Mouse (Mus musculus): Measurements from ENCODE around the gene Kpnb1. TPM values are rescaled to one million over a fixed set of nuclear protein-coding genes. Genes with fewer than 3 reads are reported as not detected.

Gene Kpnb1
- polyA plus RNA-seq, 1 experiment from 2014 or later, result 114 TPM

DNA sequence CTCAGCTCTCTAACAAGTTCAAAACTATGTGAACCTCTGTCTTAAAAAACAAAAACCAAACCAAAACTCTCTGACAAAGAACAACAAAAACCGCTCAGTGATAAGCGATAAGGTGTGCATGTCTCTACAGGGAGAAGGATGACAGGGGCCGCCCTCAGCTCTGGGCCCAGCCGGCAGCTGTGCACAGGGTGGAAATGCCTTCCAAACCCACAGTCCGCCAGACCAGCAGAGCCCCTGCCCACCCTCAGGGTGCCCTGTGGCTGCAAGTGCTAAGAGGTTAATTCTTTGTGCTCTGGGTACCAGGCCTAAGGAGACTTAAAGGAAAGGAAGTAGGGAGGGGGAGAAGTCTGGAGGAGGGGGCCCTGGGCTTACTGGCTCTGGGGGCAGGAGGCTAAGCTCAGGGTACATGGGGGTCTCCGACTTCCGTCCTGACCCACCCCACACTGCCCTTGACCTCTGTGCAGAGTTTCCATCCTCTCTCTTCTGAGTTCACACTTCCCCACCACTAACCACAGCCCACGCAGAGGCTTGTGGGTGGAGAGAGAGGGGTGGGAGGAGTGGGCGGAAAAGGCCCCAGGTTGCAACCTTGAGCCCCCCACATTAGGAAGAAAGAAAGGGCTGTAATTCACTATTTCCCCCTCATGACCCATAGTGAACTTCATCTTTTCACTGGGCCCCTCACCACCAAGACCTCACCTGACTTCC lies 44.3 kb downstream of the Kpnb1 start:
- H3K27ac ChIP-seq (ENCODE audit: low read depth, low read length), result no peak overlapping the region
- no peak overlapping the region for H3K4me2 ChIP-seq (ENCODE audit: low read depth, low read length, severe bottlenecking)
- H3K9ac ChIP-seq (ENCODE audit: low read length), result no peak overlapping the region
- no peak overlapping the region for H3K4me3 ChIP-seq (ENCODE audit: low read depth, low read length)
- H3K4me1 ChIP-seq (replicated peaks; ENCODE audit: control insufficient read depth, insufficient read depth, low read length), result peaks cover 12% of the 10 kb centered on the region
- no peak for ATAC-seq (replicated peaks; ENCODE audit: low FRiP score)
- peaks cover 9% of the 10 kb centered on the region; the same call in 1 of the 2 replicates for H3K27me3 ChIP-seq (ENCODE audit: control insufficient read depth, insufficient read depth, low read length)
- H3K36me3 ChIP-seq (ENCODE audit: control insufficient read depth, insufficient read depth, low read length), result no peaks in the 10 kb centered on the region
- 78% methylated on average over 9 of the region's 9 CpGs for WGBS
- no peaks in the 10 kb centered on the region for H3K9me3 ChIP-seq (ENCODE audit: control insufficient read depth, low read length)
- no peak for DNase-seq (ENCODE audit: low spot score)

DNA sequence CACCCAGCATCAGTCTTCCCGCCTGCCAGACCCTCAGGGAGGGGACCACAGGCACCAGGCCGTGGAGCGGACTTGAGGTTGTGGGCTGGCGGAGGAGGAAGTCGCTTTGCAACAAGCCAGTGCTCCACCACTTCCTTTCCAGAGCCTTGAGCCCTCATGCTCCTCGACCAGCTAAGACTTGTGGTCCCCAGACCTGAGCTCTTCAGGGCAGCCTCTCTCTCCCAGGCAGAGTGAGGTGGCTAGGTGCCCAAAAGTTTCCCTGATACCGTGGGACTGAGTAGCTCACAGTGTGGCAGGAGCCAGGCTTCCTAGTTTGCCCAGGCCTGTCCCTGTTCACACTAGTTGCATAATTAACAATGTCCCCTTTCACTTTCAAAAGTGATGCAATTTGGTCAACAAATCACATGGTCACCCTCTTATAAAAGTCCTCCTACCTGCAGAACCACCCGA lies 45.5 kb downstream of the Kpnb1 start:
- Histone ChIP-seq H3K9me3 (ENCODE audit: control insufficient read depth, low read length) (no peaks in the 10 kb centered on the region), H3K9ac (ENCODE audit: low read length) (no peak overlapping the region), H3K27ac (ENCODE audit: low read depth, low read length) (no peak overlapping the region), H3K27me3 (ENCODE audit: control insufficient read depth, insufficient read depth, low read length) (peaks cover 13% of the 10 kb centered on the region; the same call in 1 of the 2 replicates), H3K4me1 (replicated peaks; ENCODE audit: control insufficient read depth, insufficient read depth, low read length) (peaks cover 19% of the 10 kb centered on the region), H3K4me3 (ENCODE audit: low read depth, low read length) (no peak overlapping the region), H3K36me3 (ENCODE audit: control insufficient read depth, insufficient read depth, low read length) (no peaks in the 10 kb centered on the region; the same call in 1 of the 2 replicates), H3K4me2 (ENCODE audit: low read depth, low read length, severe bottlenecking) (no peak overlapping the region)
- WGBS, result 72% methylated on average over 8 of the region's 8 CpGs
- ATAC-seq (replicated peaks; ENCODE audit: low FRiP score) (no peak), DNase-seq (ENCODE audit: low spot score) (no peak)

DNA sequence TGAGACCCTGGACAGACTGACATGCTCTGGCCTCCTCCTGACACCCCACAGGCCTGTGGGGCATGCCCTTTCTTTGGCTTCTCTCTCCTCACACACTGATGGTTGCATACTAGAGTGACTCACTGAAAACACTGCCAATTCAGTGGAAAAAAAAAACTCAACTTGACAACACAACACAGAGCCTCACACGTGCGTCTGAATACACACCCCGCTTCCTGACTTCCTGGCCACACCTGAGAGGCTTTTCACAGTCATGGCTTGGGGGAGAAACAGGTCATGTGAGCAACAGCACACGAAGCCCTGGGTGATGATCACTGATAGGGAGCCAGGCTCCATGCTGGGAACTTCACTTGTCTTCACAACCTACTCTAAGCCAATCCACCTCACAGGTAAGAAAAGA lies 46.9 kb downstream of the Kpnb1 start:
- Histone ChIP-seq H3K9me3 (ENCODE audit: control insufficient read depth, low read length) (no peaks in the 10 kb centered on the region), H3K4me3 (ENCODE audit: low read depth, low read length) (no peak overlapping the region), H3K9ac (ENCODE audit: low read length) (no peak overlapping the region), H3K36me3 (ENCODE audit: control insufficient read depth, insufficient read depth, low read length) (no peaks in the 10 kb centered on the region; the same call in 1 of the 2 replicates), H3K4me2 (ENCODE audit: low read depth, low read length, severe bottlenecking) (no peak overlapping the region), H3K27me3 (ENCODE audit: control insufficient read depth, insufficient read depth, low read length) (peaks cover 13% of the 10 kb centered on the region; the same call in 1 of the 2 replicates), H3K27ac (ENCODE audit: low read depth, low read length) (no peak overlapping the region), H3K4me1 (replicated peaks; ENCODE audit: control insufficient read depth, insufficient read depth, low read length) (peaks cover 19% of the 10 kb centered on the region)
- no peak for ATAC-seq (replicated peaks; ENCODE audit: low FRiP score)
- 84% methylated on average over 4 of the region's 4 CpGs for WGBS
- DNase-seq (ENCODE audit: low spot score), result no peak

DNA sequence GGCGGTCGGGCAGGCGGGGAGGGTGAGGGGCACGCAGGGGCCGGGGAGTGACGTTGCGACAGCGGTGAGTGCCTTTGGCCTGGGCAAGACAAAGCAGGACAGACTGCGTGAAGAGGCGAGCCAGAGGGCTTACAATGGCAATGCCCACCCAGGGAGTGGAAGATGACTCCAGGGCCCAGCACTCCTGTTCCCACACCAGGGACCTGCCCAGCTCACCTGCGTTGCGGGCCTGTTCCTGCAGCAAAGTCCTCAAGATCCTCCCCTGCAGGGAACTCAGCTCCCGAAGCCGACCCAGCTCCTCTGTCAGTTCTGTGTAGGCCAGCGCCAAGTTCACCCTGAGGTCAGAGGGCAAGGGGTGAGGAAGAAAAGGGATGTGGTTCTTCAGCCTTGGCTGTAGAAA lies 48.4 kb downstream of the Kpnb1 start:
- Histone ChIP-seq H3K27ac (ENCODE audit: low read depth, low read length) (no peak overlapping the region), H3K4me1 (replicated peaks; ENCODE audit: control insufficient read depth, insufficient read depth, low read length) (peaks cover 19% of the 10 kb centered on the region), H3K36me3 (ENCODE audit: control insufficient read depth, insufficient read depth, low read length) (no peaks in the 10 kb centered on the region; the same call in 1 of the 2 replicates), H3K4me3 (ENCODE audit: low read depth, low read length) (peak overlapping the region; percentile 33), H3K9ac (ENCODE audit: low read length) (peak overlapping the region; percentile 48), H3K4me2 (ENCODE audit: low read depth, low read length, severe bottlenecking) (peak overlapping the region; percentile 78), H3K9me3 (ENCODE audit: control insufficient read depth, low read length) (no peaks in the 10 kb centered on the region), H3K27me3 (ENCODE audit: control insufficient read depth, insufficient read depth, low read length) (peaks cover 13% of the 10 kb centered on the region; the same call in 1 of the 2 replicates)
- DNase-seq (ENCODE audit: low spot score) (no peak), ATAC-seq (replicated peaks; ENCODE audit: low FRiP score) (peak; percentile 30; the same call in 1 of the 2 replicates)
- WGBS, result 5% methylated on average over 14 of the region's 15 CpGs

DNA sequence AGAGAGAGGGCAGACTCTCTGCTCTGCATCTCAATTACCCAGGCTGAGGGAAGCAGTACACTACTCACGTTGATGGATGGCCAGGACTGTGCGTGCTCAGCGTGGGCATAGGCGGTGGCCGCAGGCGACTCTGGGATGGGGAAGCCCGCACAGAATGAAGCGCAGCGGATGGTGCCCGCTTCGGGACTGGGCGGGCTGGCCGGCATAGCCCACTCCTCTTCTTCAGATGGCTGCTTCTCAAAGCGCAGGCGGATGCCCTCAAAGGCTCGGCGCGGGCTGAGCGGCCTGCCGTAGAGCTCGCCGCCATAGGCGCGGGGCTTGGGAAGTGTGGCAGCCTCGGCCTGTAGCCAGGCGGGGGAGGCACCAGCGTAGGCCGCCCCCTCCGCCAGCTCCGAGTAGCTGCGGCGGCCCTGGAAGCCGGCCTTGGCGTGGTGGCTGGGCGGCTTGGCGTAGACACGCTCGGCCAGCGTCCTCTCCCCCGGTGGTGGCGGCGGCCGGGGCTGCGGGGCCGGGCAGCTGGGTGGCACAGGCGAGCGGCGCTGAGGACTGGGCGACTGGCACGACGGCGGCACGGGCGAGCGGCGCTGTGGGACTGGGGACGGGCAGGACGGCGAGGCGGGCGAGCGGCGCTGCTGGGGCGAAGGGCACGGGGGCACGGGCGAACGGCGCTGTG lies 49.0 kb downstream of the Kpnb1 start:
- 8% methylated on average over 64 of the region's 69 CpGs for WGBS
- Histone ChIP-seq H3K4me3 (ENCODE audit: low read depth, low read length) (peak overlapping the region; percentile 33), H3K27ac (ENCODE audit: low read depth, low read length) (no peak overlapping the region), H3K9me3 (ENCODE audit: control insufficient read depth, low read length) (no peaks in the 10 kb centered on the region), H3K9ac (ENCODE audit: low read length) (peak overlapping the region; percentile 48), H3K4me2 (ENCODE audit: low read depth, low read length, severe bottlenecking) (peak overlapping the region; percentile 78), H3K27me3 (ENCODE audit: control insufficient read depth, insufficient read depth, low read length) (peaks cover 13% of the 10 kb centered on the region; the same call in 1 of the 2 replicates), H3K36me3 (ENCODE audit: control insufficient read depth, insufficient read depth, low read length) (no peaks in the 10 kb centered on the region; the same call in 1 of the 2 replicates), H3K4me1 (replicated peaks; ENCODE audit: control insufficient read depth, insufficient read depth, low read length) (peaks cover 19% of the 10 kb centered on the region)
- ATAC-seq (replicated peaks; ENCODE audit: low FRiP score) (peak; percentile 49; the same call in 1 of the 2 replicates), DNase-seq (ENCODE audit: low spot score) (peak; percentile 73)

DNA sequence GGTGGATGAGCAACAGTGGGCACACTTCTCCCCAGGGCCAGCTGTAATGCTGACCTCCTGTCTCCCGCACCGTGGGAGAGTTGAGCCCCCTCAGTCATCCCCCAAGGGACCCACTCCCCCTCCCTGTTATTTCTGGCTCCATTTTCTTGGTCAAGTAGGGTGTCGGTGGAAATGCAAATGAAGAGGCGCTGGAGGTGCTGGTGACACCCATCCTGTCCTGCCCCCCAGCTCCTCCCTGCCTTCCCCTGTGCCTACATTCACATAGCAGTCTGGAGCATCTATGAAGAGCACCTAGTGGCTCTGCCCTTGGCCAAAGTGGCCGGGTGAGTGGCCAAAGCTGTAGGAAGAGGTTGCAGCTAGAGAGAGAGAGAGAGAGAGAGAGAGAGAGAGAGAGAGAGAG lies 54.4 kb downstream of the Kpnb1 start:
- H3K27ac ChIP-seq (ENCODE audit: low read depth, low read length), result no peak overlapping the region
- no peak overlapping the region for H3K4me3 ChIP-seq (ENCODE audit: low read depth, low read length)
- 71% methylated on average over 5 of the region's 5 CpGs for WGBS
- H3K36me3 ChIP-seq (ENCODE audit: control insufficient read depth, insufficient read depth, low read length), result no peaks in the 10 kb centered on the region; the same call in 1 of the 2 replicates
- no peaks in the 10 kb centered on the region for H3K9me3 ChIP-seq (ENCODE audit: control insufficient read depth, low read length)
- H3K27me3 ChIP-seq (ENCODE audit: control insufficient read depth, insufficient read depth, low read length), result peaks cover 7% of the 10 kb centered on the region
- DNase-seq (ENCODE audit: low spot score) (no peak), ATAC-seq (replicated peaks; ENCODE audit: low FRiP score) (no peak)
- H3K9ac ChIP-seq (ENCODE audit: low read length), result no peak overlapping the region
- no peak overlapping the region for H3K4me2 ChIP-seq (ENCODE audit: low read depth, low read length, severe bottlenecking)
- peaks cover 6% of the 10 kb centered on the region for H3K4me1 ChIP-seq (replicated peaks; ENCODE audit: control insufficient read depth, insufficient read depth, low read length)

DNA sequence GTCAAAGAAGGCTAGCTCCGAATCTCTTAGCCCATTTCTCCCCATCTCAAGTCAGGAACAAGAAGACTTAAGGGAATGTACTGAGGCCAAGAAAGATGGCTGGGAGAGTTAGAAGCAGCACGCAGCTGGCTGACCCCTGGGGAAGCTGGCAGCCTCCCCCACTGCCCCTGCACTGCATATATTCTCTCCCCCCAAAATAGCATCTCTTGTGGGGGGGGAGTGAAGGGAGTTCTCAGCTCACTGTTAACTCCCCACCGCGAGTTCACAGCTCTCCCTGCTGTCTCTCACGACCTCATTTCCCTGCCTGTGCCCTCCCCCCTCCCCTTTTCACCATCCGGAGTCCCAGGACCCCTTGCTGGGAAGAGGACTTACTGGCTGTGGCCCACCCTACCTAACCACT lies 55.5 kb downstream of the Kpnb1 start:
- DNase-seq (ENCODE audit: low spot score), result no peak
- Histone ChIP-seq H3K27ac (ENCODE audit: low read depth, low read length) (no peak overlapping the region), H3K36me3 (ENCODE audit: control insufficient read depth, insufficient read depth, low read length) (no peaks in the 10 kb centered on the region), H3K4me2 (ENCODE audit: low read depth, low read length, severe bottlenecking) (no peak overlapping the region), H3K4me1 (replicated peaks; ENCODE audit: control insufficient read depth, insufficient read depth, low read length) (no peaks in the 10 kb centered on the region), H3K27me3 (ENCODE audit: control insufficient read depth, insufficient read depth, low read length) (peaks cover 4% of the 10 kb centered on the region), H3K9me3 (ENCODE audit: control insufficient read depth, low read length) (no peaks in the 10 kb centered on the region), H3K9ac (ENCODE audit: low read length) (no peak overlapping the region), H3K4me3 (ENCODE audit: low read depth, low read length) (no peak overlapping the region)
- no peak for ATAC-seq (replicated peaks; ENCODE audit: low FRiP score)
- WGBS, result 21% methylated on average over 6 of the region's 6 CpGs

DNA sequence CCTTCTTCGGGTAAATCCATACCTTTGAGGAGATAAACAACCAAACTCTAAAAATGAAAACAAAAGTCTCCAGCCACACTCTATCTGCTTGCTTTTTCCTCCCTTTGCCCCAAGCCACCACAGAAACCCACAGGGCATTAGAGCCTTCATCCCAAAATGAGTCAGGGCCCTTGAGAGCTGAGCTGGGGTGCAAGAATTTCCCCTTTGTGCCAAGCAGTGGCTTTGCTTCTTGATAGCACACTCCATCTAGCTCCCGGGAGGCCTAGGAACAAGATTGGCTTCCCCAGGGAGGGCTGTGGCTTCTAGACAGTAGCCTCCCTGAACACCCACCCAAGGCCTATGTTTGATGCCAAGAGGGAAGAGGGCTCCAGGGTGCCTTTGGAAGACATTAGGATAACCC lies 56.0 kb downstream of the Kpnb1 start:
- Histone ChIP-seq H3K4me1 (replicated peaks; ENCODE audit: control insufficient read depth, insufficient read depth, low read length) (0 out of 2 replicates have a peak, but pooled peaks cover 2% of the 10 kb centered on the region), H3K9me3 (ENCODE audit: control insufficient read depth, low read length) (no peaks in the 10 kb centered on the region), H3K27ac (ENCODE audit: low read depth, low read length) (no peak overlapping the region), H3K4me2 (ENCODE audit: low read depth, low read length, severe bottlenecking) (no peak overlapping the region), H3K4me3 (ENCODE audit: low read depth, low read length) (no peak overlapping the region), H3K27me3 (ENCODE audit: control insufficient read depth, insufficient read depth, low read length) (peaks cover 4% of the 10 kb centered on the region), H3K36me3 (ENCODE audit: control insufficient read depth, insufficient read depth, low read length) (no peaks in the 10 kb centered on the region), H3K9ac (ENCODE audit: low read length) (no peak overlapping the region)
- no peak for DNase-seq (ENCODE audit: low spot score)
- WGBS, result 81% methylated on average over 2 of the region's 2 CpGs
- ATAC-seq (replicated peaks; ENCODE audit: low FRiP score), result no peak

Data from forebrain, embryonic 11.5 days (tissue).